Mouse (Mus musculus): Measurements from ENCODE around the gene Eif4e3.

DNA sequence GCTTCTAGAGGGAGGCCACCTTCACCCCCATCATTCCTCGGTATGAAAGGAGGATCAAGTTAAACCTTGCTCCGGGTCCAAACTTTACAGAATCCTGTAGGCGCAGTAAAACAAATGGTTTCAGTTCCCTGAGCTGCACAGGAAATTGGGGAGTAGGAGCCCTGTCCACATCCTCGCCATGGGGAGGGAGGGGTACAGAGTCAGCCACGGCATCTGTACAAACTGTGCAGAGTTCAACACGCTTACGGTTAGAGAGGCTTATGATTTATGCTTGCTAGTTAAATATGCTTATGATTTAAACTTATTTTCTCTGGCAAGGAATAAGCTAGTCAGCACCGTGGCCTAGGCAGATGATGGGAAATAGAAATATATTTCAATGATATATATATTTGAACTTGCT is 47.1 kb downstream of the Eif4e3 start:
- no peak for TF ChIP-seq CTCF (IDR thresholded peaks at IDR 0.05; ENCODE audit: low read depth)
- no peak for TF ChIP-seq EP300 (IDR thresholded peaks at IDR 0.05; ENCODE audit: low read depth)
